Mouse (Mus musculus) embryonic facial prominence, embryonic 12.5 days (tissue): ENCODE results near the gene Cd84. TPM values are rescaled to one million over a fixed set of nuclear protein-coding genes. Genes with fewer than 3 reads are reported as not detected.

Source experiments
- ATAC-seq: fragments of 200-750 bp; cut with Nextera tagmentation; 2 replicates; pipeline ENCODE4 v1.8.0; 2017; ENCODE audit not compliant: insufficient number of reproducible peaks, insufficient read depth, low FRiP score, low TSS enrichment
- H3K27ac ChIP-seq: fragments of 300-500 bp; sonication (generic); 2 replicates; pipeline ENCODE4 v1.5.1; 2016; ENCODE audit warnings: mild to moderate bottlenecking
- H3K27me3 ChIP-seq: fragments of 300-500 bp; sonication (generic); 2 replicates; pipeline ENCODE4 v1.6.1; 2016; ENCODE audit warnings: mild to moderate bottlenecking, moderate library complexity
- H3K36me3 ChIP-seq: fragments of 300-500 bp; sonication (generic); 2 replicates; pipeline ENCODE4 v1.6.1; 2016; ENCODE audit warnings: mild to moderate bottlenecking
- H3K4me1 ChIP-seq: fragments of 300-500 bp; sonication (generic); 2 replicates; pipeline ENCODE4 v1.6.1; 2016
- H3K4me2 ChIP-seq: fragments of 300-500 bp; sonication (generic); replicated peaks from 2 replicates; pipeline ENCODE4 v1.6.1; 2016; ENCODE audit warnings: mild to moderate bottlenecking, moderate library complexity
- H3K4me3 ChIP-seq: fragments of 300-500 bp; sonication (generic); 2 replicates; pipeline ENCODE4 v1.5.1; 2016; ENCODE audit warnings: mild to moderate bottlenecking
- H3K9ac ChIP-seq: fragments of 300-500 bp; sonication (generic); 2 replicates; pipeline ENCODE4 v1.6.1; 2016; ENCODE audit warnings: mild to moderate bottlenecking, moderate library complexity
- H3K9me3 ChIP-seq: fragments of 300-500 bp; sonication (generic); 2 replicates; pipeline ENCODE4 v1.6.1; 2016; ENCODE audit warnings: mild to moderate bottlenecking, moderate library complexity
- WGBS: fragments of 180-500 bp; shearing (Covaris S2); methylation state at CpG from one replicate; pipeline ENCODE4 v1.1.7; 2016; 5-methylcytosine and 5-hydroxymethylcytosine counted together
- polyA plus RNA-seq: library from polyadenylated mRNA; unstranded; fragments of >200 nt; fragmentation: Nextera tagmentation; extraction: Ambion mirVana; gene quantifications from 2 replicates; pipeline ENCODE4 v1.2.1, GENCODE M21; 2016

The Cd84 gene
- polyA plus RNA-seq, 1 experiment from 2014 or later = 0.86 TPM

GRCm38 (mm10) chr1:171918136-171918920, 78.8 kb downstream of the Cd84 start:
- 88% methylated on average over 12 of the region's 12 CpGs for WGBS
- Histone ChIP-seq H3K27ac (no peak overlapping the region), H3K36me3 (no peaks in the 10 kb centered on the region), H3K9ac (no peak overlapping the region), H3K4me2 (no peak overlapping the region), H3K4me1 (no peaks in the 10 kb centered on the region), H3K27me3 (no peaks in the 10 kb centered on the region), H3K9me3 (no peaks in the 10 kb centered on the region), H3K4me3 (no peak overlapping the region)
- ATAC-seq = no peak

GRCm38 (mm10) chr1:171919193-171919592, 79.7 kb downstream of the Cd84 start:
- H3K27me3 ChIP-seq = no peaks in the 10 kb centered on the region
- H3K4me3 ChIP-seq = no peak overlapping the region
- ATAC-seq = no peak
- H3K4me2 ChIP-seq = no peak overlapping the region
- no peaks in the 10 kb centered on the region for H3K4me1 ChIP-seq
- H3K9ac ChIP-seq = no peak overlapping the region
- H3K36me3 ChIP-seq = no peaks in the 10 kb centered on the region
- no peaks in the 10 kb centered on the region for H3K9me3 ChIP-seq
- 87% methylated on average over 5 of the region's 5 CpGs for WGBS
- no peak overlapping the region for H3K27ac ChIP-seq

- Histone ChIP-seq H3K9ac (no peak overlapping the region), H3K4me1 (no peaks in the 10 kb centered on the region), H3K4me2 (no peak overlapping the region), H3K27ac (no peak overlapping the region), H3K36me3 (no peaks in the 10 kb centered on the region), H3K9me3 (no peaks in the 10 kb centered on the region), H3K4me3 (no peak overlapping the region), H3K27me3 (no peaks in the 10 kb centered on the region)
- 86% methylated on average over 6 of the region's 6 CpGs for WGBS
- no peak for ATAC-seq
These were observed 80.5 kb downstream of the Cd84 start for GRCm38 (mm10) chr1:171919901-171920510.

- Histone ChIP-seq H3K9me3 (no peaks in the 10 kb centered on the region), H3K9ac (no peak overlapping the region), H3K27ac (no peak overlapping the region), H3K4me3 (no peak overlapping the region), H3K36me3 (no peaks in the 10 kb centered on the region), H3K4me2 (no peak overlapping the region), H3K4me1 (no peaks in the 10 kb centered on the region), H3K27me3 (no peaks in the 10 kb centered on the region)
- WGBS = 86% methylated on average over 9 of the region's 9 CpGs
- no peak for ATAC-seq
These were observed 81.6 kb downstream of the Cd84 start for GRCm38 (mm10) chr1:171920989-171921621.

- Histone ChIP-seq H3K4me2 (no peak overlapping the region), H3K36me3 (no peaks in the 10 kb centered on the region), H3K9ac (no peak overlapping the region), H3K4me1 (no peaks in the 10 kb centered on the region), H3K27ac (no peak overlapping the region), H3K27me3 (no peaks in the 10 kb centered on the region), H3K9me3 (no peaks in the 10 kb centered on the region), H3K4me3 (no peak overlapping the region)
- 44% methylated on average over 2 of the region's 2 CpGs for WGBS
- no peak for ATAC-seq
These were observed 82.1 kb downstream of the Cd84 start for GRCm38 (mm10) chr1:171921641-171922040.

- Histone ChIP-seq H3K4me3 (no peak overlapping the region), H3K9me3 (no peaks in the 10 kb centered on the region), H3K4me1 (no peaks in the 10 kb centered on the region), H3K27me3 (no peaks in the 10 kb centered on the region), H3K9ac (no peak overlapping the region), H3K27ac (no peak overlapping the region), H3K36me3 (no peaks in the 10 kb centered on the region), H3K4me2 (no peak overlapping the region)
- no peak for ATAC-seq
- 85% methylated on average over 5 of the region's 5 CpGs for WGBS
These were observed 83.3 kb downstream of the Cd84 start for GRCm38 (mm10) chr1:171922844-171923243.

GRCm38 (mm10) chr1:171924900-171925299, 85.4 kb downstream of the Cd84 start:
- Histone ChIP-seq H3K9ac (no peak overlapping the region), H3K4me1 (no peaks in the 10 kb centered on the region), H3K27ac (no peak overlapping the region), H3K9me3 (no peaks in the 10 kb centered on the region), H3K27me3 (no peaks in the 10 kb centered on the region), H3K4me2 (no peak overlapping the region), H3K4me3 (no peak overlapping the region), H3K36me3 (no peaks in the 10 kb centered on the region)
- WGBS = 81% methylated on average over 3 of the region's 3 CpGs
- no peak for ATAC-seq

- ATAC-seq = no peak
- 62% methylated on average over 3 of the region's 3 CpGs for WGBS
- no peak overlapping the region for H3K27ac ChIP-seq
These were observed 94.4 kb downstream of the Cd84 start for GRCm38 (mm10) chr1:171933851-171934250.

GRCm38 (mm10) chr1:171938952-171939948, 99.8 kb downstream of the Cd84 start:
- Histone ChIP-seq H3K4me1 (no peaks in the 10 kb centered on the region), H3K27ac (no peak overlapping the region), H3K4me3 (no peak overlapping the region), H3K9me3 (no peaks in the 10 kb centered on the region), H3K36me3 (no peaks in the 10 kb centered on the region), H3K27me3 (no peaks in the 10 kb centered on the region), H3K9ac (no peak overlapping the region), H3K4me2 (no peak overlapping the region)
- no peak for ATAC-seq
- WGBS = 80% methylated on average over 14 of the region's 14 CpGs

More at GRCm38 (mm10) chr1:171933851-171934250, 94.4 kb downstream of the Cd84 start:
- Histone ChIP-seq H3K4me2 (no peak overlapping the region), H3K36me3 (no peaks in the 10 kb centered on the region), H3K4me3 (no peak overlapping the region), H3K9ac (no peak overlapping the region), H3K27me3 (no peaks in the 10 kb centered on the region), H3K4me1 (no peaks in the 10 kb centered on the region), H3K9me3 (no peaks in the 10 kb centered on the region)
